Mouse (Mus musculus) cerebellum, adult 8-10 months (tissue): ENCODE measurements around the gene Mios.

Experiments used
- DNase-seq: peaks from one replicate; pipeline ENCODE4 v3.0.0; 2022

Gene Mios

DNA sequence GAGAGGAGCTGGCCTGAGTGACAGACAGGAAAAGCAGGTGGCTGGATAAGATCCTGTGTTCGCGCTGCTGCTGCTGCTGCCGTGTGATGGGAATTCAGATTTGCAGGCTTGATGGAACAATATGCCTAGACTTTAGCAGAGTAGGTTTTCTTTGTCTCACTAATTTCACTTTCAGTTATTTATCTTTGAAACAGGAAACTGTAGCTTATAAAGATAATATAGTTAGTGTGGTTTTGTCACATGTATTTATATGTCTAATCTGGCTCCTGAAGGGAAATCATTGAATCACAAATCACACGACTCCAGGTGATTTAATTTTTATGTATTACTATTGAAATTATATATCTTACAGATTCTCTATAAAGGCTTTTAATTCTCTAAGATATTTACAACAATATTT lies 74.2 kb downstream of the Mios start:
- no peak for DNase-seq

DNA sequence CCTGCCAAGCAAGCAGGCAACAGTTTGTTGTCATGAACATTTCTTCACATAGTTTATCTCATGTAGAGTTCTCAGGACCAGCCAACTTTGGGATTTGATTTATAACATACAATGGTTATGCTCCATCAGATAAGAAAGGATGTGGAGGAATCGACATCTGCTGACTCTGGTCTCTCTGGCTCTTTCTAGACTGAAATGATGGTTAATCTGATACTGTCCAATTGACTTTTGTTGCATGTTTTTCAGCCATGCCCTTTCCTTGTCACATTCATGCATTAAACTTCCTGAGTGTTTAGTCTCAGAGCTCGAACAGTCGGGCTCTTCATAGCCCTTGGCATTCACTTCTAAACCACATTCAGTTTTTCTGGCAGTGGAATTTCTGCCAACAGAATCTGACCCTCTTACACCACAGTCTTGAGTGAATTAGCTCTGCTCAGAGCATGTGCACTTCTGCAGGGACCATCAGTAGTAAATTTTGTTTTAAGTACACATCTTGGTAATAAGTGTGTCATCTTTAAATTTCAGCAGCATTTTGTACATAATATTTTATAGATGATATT lies 76.5 kb downstream of the Mios start:
- no peak for DNase-seq
